Mouse (Mus musculus): ENCODE data around the gene Ranbp3l. TPM values are rescaled to one million over a fixed set of nuclear protein-coding genes. Genes with fewer than 3 reads are reported as not detected.

Ranbp3l gene
- polyA plus RNA-seq, 1 experiment from 2014 or later = 0.63 TPM

- 38% methylated on average over 3 of the region's 3 CpGs for WGBS
- Histone ChIP-seq H3K9ac (no peak overlapping the region), H3K27me3 (replicated peaks) (no peaks in the 10 kb centered on the region), H3K4me1 (replicated peaks) (peaks cover 63% of the 10 kb centered on the region), H3K4me2 (peak overlapping the region; percentile 44), H3K9me3 (replicated peaks) (no peaks in the 10 kb centered on the region), H3K36me3 (peaks cover 11% of the 10 kb centered on the region), H3K4me3 (no peak overlapping the region), H3K27ac (ENCODE audit: poor library complexity, severe bottlenecking) (peak overlapping the region; percentile 73)
- peak; percentile 49; the same call in 1 of the 2 replicates for ATAC-seq (ENCODE audit: insufficient number of reproducible peaks, low FRiP score)
Observed at GRCm38 (mm10) chr15:9081294-9081693, 113.5 kb downstream of the Ranbp3l start.

GRCm38 (mm10) chr15:9082753-9083152 is 115.0 kb downstream of the Ranbp3l start:
- Histone ChIP-seq H3K9ac (no peak overlapping the region), H3K4me1 (replicated peaks) (peaks cover 67% of the 10 kb centered on the region), H3K9me3 (replicated peaks) (no peaks in the 10 kb centered on the region), H3K36me3 (peaks cover 11% of the 10 kb centered on the region), H3K27ac (ENCODE audit: poor library complexity, severe bottlenecking) (no peak overlapping the region), H3K4me2 (no peak overlapping the region), H3K4me3 (no peak overlapping the region), H3K27me3 (replicated peaks) (no peaks in the 10 kb centered on the region)
- WGBS = 67% methylated on average over 9 of the region's 9 CpGs
- ATAC-seq (ENCODE audit: insufficient number of reproducible peaks, low FRiP score) = no peak

- H3K4me2 ChIP-seq = 0 out of 2 replicates have a peak overlapping the region, but pooled peaks have one; percentile 18
- peak overlapping the region; percentile 68; the same call in 1 of the 2 replicates for H3K27ac ChIP-seq (ENCODE audit: poor library complexity, severe bottlenecking)
- H3K4me3 ChIP-seq = no peak overlapping the region
- H3K4me1 ChIP-seq (replicated peaks) = peaks cover 44% of the 10 kb centered on the region
- H3K9me3 ChIP-seq (replicated peaks) = no peaks in the 10 kb centered on the region
- H3K36me3 ChIP-seq = peaks cover 33% of the 10 kb centered on the region
- ATAC-seq (ENCODE audit: insufficient number of reproducible peaks, low FRiP score) = peak; percentile 87
- H3K27me3 ChIP-seq (replicated peaks) = no peaks in the 10 kb centered on the region
- peak overlapping the region; percentile 34; the same call in 1 of the 2 replicates for H3K9ac ChIP-seq
- 38% methylated on average over 11 of the region's 11 CpGs for WGBS
Observed at GRCm38 (mm10) chr15:9086813-9087212, 119.1 kb downstream of the Ranbp3l start.

GRCm38 (mm10) chr15:9087421-9087820 is 119.7 kb downstream of the Ranbp3l start:
- H3K4me2 ChIP-seq = 0 out of 2 replicates have a peak overlapping the region, but pooled peaks have one; percentile 18
- WGBS = 65% methylated on average over 5 of the region's 5 CpGs
- no peaks in the 10 kb centered on the region for H3K9me3 ChIP-seq (replicated peaks)
- H3K4me3 ChIP-seq = no peak overlapping the region
- peaks cover 42% of the 10 kb centered on the region for H3K4me1 ChIP-seq (replicated peaks)
- H3K27ac ChIP-seq (ENCODE audit: poor library complexity, severe bottlenecking) = peak overlapping the region; percentile 68; the same call in 1 of the 2 replicates
- no peak overlapping the region for H3K9ac ChIP-seq
- ATAC-seq (ENCODE audit: insufficient number of reproducible peaks, low FRiP score) = no peak
- no peaks in the 10 kb centered on the region for H3K27me3 ChIP-seq (replicated peaks)
- H3K36me3 ChIP-seq = peaks cover 33% of the 10 kb centered on the region

- Histone ChIP-seq H3K4me1 (replicated peaks) (peaks cover 39% of the 10 kb centered on the region), H3K27me3 (replicated peaks) (no peaks in the 10 kb centered on the region), H3K4me3 (no peak overlapping the region), H3K4me2 (no peak overlapping the region), H3K9ac (no peak overlapping the region), H3K9me3 (replicated peaks) (no peaks in the 10 kb centered on the region), H3K27ac (ENCODE audit: poor library complexity, severe bottlenecking) (peak overlapping the region; percentile 47), H3K36me3 (peaks cover 38% of the 10 kb centered on the region)
- no peak for ATAC-seq (ENCODE audit: insufficient number of reproducible peaks, low FRiP score)
- 87% methylated on average over 17 of the region's 17 CpGs for WGBS
Observed at GRCm38 (mm10) chr15:9087895-9088682, 120.3 kb downstream of the Ranbp3l start.

GRCm38 (mm10) chr15:9088683-9089072 is 120.9 kb downstream of the Ranbp3l start:
- Histone ChIP-seq H3K27ac (ENCODE audit: poor library complexity, severe bottlenecking) (peak overlapping the region; percentile 47), H3K27me3 (replicated peaks) (no peaks in the 10 kb centered on the region), H3K4me3 (no peak overlapping the region), H3K36me3 (peaks cover 43% of the 10 kb centered on the region), H3K4me2 (no peak overlapping the region), H3K9ac (no peak overlapping the region), H3K9me3 (replicated peaks) (no peaks in the 10 kb centered on the region), H3K4me1 (replicated peaks) (peaks cover 40% of the 10 kb centered on the region)
- ATAC-seq (ENCODE audit: insufficient number of reproducible peaks, low FRiP score) = no peak
- WGBS = 83% methylated on average over 8 of the region's 8 CpGs

GRCm38 (mm10) chr15:9089136-9089720 is 121.5 kb downstream of the Ranbp3l start:
- Histone ChIP-seq H3K4me2 (no peak overlapping the region), H3K27me3 (replicated peaks) (no peaks in the 10 kb centered on the region), H3K9me3 (replicated peaks) (no peaks in the 10 kb centered on the region), H3K27ac (ENCODE audit: poor library complexity, severe bottlenecking) (no peak overlapping the region), H3K9ac (no peak overlapping the region), H3K36me3 (peaks cover 45% of the 10 kb centered on the region), H3K4me3 (no peak overlapping the region), H3K4me1 (replicated peaks) (peaks cover 46% of the 10 kb centered on the region)
- no peak for ATAC-seq (ENCODE audit: insufficient number of reproducible peaks, low FRiP score)
- 44% methylated on average over 2 of the region's 2 CpGs for whole genome bisulfite sequencing

- H3K4me2 ChIP-seq = no peak overlapping the region
- 66% methylated on average over 5 of the region's 5 CpGs for WGBS
- peaks cover 50% of the 10 kb centered on the region for H3K4me1 ChIP-seq (replicated peaks)
Observed at GRCm38 (mm10) chr15:9090662-9091061, 122.9 kb downstream of the Ranbp3l start.

GRCm38 (mm10) chr15:9093598-9094365 is 126.0 kb downstream of the Ranbp3l start:
- H3K27me3 ChIP-seq (replicated peaks) = no peaks in the 10 kb centered on the region
- peaks cover 45% of the 10 kb centered on the region for H3K36me3 ChIP-seq
- WGBS = 61% methylated on average over 11 of the region's 11 CpGs
- peak overlapping the region; percentile 56 for H3K4me2 ChIP-seq
- H3K27ac ChIP-seq (ENCODE audit: poor library complexity, severe bottlenecking) = peak overlapping the region; percentile 25
- 0 out of 2 replicates have a peak overlapping the region, but pooled peaks have one; percentile 8 for H3K4me3 ChIP-seq
- H3K4me1 ChIP-seq (replicated peaks) = peaks cover 31% of the 10 kb centered on the region
- peak; percentile 31; the same call in 1 of the 2 replicates for ATAC-seq (ENCODE audit: insufficient number of reproducible peaks, low FRiP score)
- H3K9ac ChIP-seq = no peak overlapping the region
- H3K9me3 ChIP-seq (replicated peaks) = no peaks in the 10 kb centered on the region

More at GRCm38 (mm10) chr15:9090662-9091061, 122.9 kb downstream of the Ranbp3l start:
- H3K27me3 ChIP-seq (replicated peaks) = no peaks in the 10 kb centered on the region
- H3K36me3 ChIP-seq = peaks cover 41% of the 10 kb centered on the region
- no peak overlapping the region for H3K9ac ChIP-seq
- no peaks in the 10 kb centered on the region for H3K9me3 ChIP-seq (replicated peaks)
- no peak overlapping the region for H3K27ac ChIP-seq (ENCODE audit: poor library complexity, severe bottlenecking)
- no peak overlapping the region for H3K4me3 ChIP-seq
- ATAC-seq (ENCODE audit: insufficient number of reproducible peaks, low FRiP score) = no peak

GRCm38 (mm10) chr15:9094366-9094750 is 126.6 kb downstream of the Ranbp3l start:
- Histone ChIP-seq H3K4me2 (peak overlapping the region; percentile 56), H3K27me3 (replicated peaks) (no peaks in the 10 kb centered on the region), H3K36me3 (peaks cover 49% of the 10 kb centered on the region), H3K4me1 (replicated peaks) (peaks cover 29% of the 10 kb centered on the region), H3K27ac (ENCODE audit: poor library complexity, severe bottlenecking) (peak overlapping the region; percentile 25), H3K4me3 (0 out of 2 replicates have a peak overlapping the region, but pooled peaks have one; percentile 8), H3K9ac (no peak overlapping the region), H3K9me3 (replicated peaks) (no peaks in the 10 kb centered on the region)
- ATAC-seq (ENCODE audit: insufficient number of reproducible peaks, low FRiP score) = peak; percentile 90
- 8% methylated on average over 13 of the region's 13 CpGs for WGBS

- H3K27me3 ChIP-seq (replicated peaks) = no peaks in the 10 kb centered on the region
- H3K9me3 ChIP-seq (replicated peaks) = no peaks in the 10 kb centered on the region
- peaks cover 59% of the 10 kb centered on the region for H3K36me3 ChIP-seq
- H3K4me2 ChIP-seq = no peak overlapping the region
- H3K4me1 ChIP-seq (replicated peaks) = peaks cover 28% of the 10 kb centered on the region
- no peak overlapping the region for H3K4me3 ChIP-seq
- 67% methylated on average over 4 of the region's 4 CpGs for WGBS
- peak overlapping the region; percentile 51; the same call in 1 of the 2 replicates for H3K27ac ChIP-seq (ENCODE audit: poor library complexity, severe bottlenecking)
- H3K9ac ChIP-seq = no peak overlapping the region
- no peak for ATAC-seq (ENCODE audit: insufficient number of reproducible peaks, low FRiP score)
Observed at GRCm38 (mm10) chr15:9096865-9097264, 129.1 kb downstream of the Ranbp3l start.
